13 mouse cellular contexts compared by ENCODE assay signal in the genomic region with DNA sequence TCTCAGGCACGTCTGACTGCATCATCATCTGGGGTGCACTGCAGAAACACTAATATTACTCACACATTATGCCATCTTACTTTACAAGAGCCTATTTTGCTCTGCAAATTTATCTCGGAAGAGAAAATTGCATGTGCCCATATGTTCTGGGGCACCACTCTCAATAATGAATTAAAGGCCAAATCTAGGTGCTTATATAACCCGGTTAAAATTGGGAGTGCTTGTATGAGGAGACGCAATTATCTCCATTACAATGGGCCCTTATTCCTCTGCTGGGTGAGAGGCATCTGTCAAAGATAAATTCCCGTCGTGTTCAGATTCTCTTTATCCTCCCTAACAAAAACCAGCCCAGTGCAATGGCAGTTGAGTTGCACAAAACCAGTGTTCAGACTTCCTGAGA. TPM values are rescaled to one million over a fixed set of nuclear protein-coding genes. Genes with fewer than 3 reads are reported as not detected.
DNase-seq lines count a peak whose midpoint lies in the region; ATAC-seq and TF ChIP-seq lines count a peak whose summit lies in the region.
"Had no signal": no experiment of that assay in that cellular context is flagged by ENCODE, and none has a peak within 500 bp of the region (broad histone marks: within the 10 kb centered on the region; RNA-seq: fewer than 3 reads in every experiment).

No protein-coding gene starts in this region.

- peak overlapping the region; percentile 70 for H3K27ac ChIP-seq in intestine, embryonic 14.5 days (ENCODE audit: low read depth)
- no peak overlapping the region for H3K27ac ChIP-seq in intestine, postnatal 0 days (ENCODE audit: low read depth, low read length)
- peak overlapping the region; percentile 75 for H3K27ac ChIP-seq in limb, embryonic 12.5 days

- no peaks in the 10 kb centered on the region for H3K9me3 ChIP-seq in intestine, embryonic 14.5 days (ENCODE audit: control insufficient read depth, low read length)
- H3K9me3 ChIP-seq in intestine, postnatal 0 days (ENCODE audit: control insufficient read depth): no peaks in the 10 kb centered on the region
- H3K9me3 ChIP-seq in limb, embryonic 12.5 days: no peaks in the 10 kb centered on the region

- no peak for DNase-seq in intestine, embryonic 14.5 days (ENCODE audit: low spot score)
- peak; percentile 36 for DNase-seq in MN1 (ENCODE audit: low spot score)
- DNase-seq in brain, adult 2 months (ENCODE audit: low read depth, low spot score): peak; percentile 66
- no peak for DNase-seq in ovary, adult 18-20 months (ENCODE audit: low spot score)
- no peak for DNase-seq in embryo, embryonic 11 days
- DNase-seq in spleen, postnatal 4 days (ENCODE audit: low spot score in 2 of 2): no peak
- DNase-seq: adrenal gland, adult 8-10 months; cerebellum, adult 2 months; kidney, adult 11 months had no signal

- H3K4me2 ChIP-seq in intestine, embryonic 14.5 days (ENCODE audit: low read length): no peak overlapping the region
- H3K4me2 ChIP-seq in intestine, postnatal 0 days (replicated peaks; ENCODE audit: low read depth): no peak overlapping the region
- no peak overlapping the region for H3K4me2 ChIP-seq in limb, embryonic 12.5 days

- H3K36me3 ChIP-seq in intestine, embryonic 14.5 days (ENCODE audit: control insufficient read depth, insufficient read depth, low read length): no peaks in the 10 kb centered on the region
- no peaks in the 10 kb centered on the region for H3K36me3 ChIP-seq in intestine, postnatal 0 days (ENCODE audit: control insufficient read depth, insufficient read depth)
- H3K36me3 ChIP-seq in limb, embryonic 12.5 days: peaks cover 8% of the 10 kb centered on the region; the same call in 1 of the 2 replicates

- H3K4me3 ChIP-seq in intestine, embryonic 14.5 days (ENCODE audit: low read depth, low read length): no peak overlapping the region
- no peak overlapping the region for H3K4me3 ChIP-seq in intestine, postnatal 0 days (ENCODE audit: low read depth, low read length)
- no peak overlapping the region for H3K4me3 ChIP-seq in limb, embryonic 12.5 days (replicated peaks)
- H3K4me3 ChIP-seq: myocyte had no signal

- no peaks in the 10 kb centered on the region for H3K27me3 ChIP-seq in intestine, embryonic 14.5 days (replicated peaks; ENCODE audit: control insufficient read depth, insufficient read depth, low read length)
- H3K27me3 ChIP-seq in intestine, postnatal 0 days (replicated peaks; ENCODE audit: control insufficient read depth, insufficient read depth, low read length): no peaks in the 10 kb centered on the region
- H3K27me3 ChIP-seq in limb, embryonic 12.5 days: no peaks in the 10 kb centered on the region

- no peak overlapping the region for H3K9ac ChIP-seq in intestine, embryonic 14.5 days (ENCODE audit: low read length)
- no peak overlapping the region for H3K9ac ChIP-seq in intestine, postnatal 0 days (ENCODE audit: low read depth, low read length)
- no peak overlapping the region for H3K9ac ChIP-seq in limb, embryonic 12.5 days (replicated peaks)

- peaks cover 11% of the 10 kb centered on the region; the same call in 1 of the 2 replicates for H3K4me1 ChIP-seq in intestine, embryonic 14.5 days (replicated peaks; ENCODE audit: control insufficient read depth, insufficient read depth, low read length)
- H3K4me1 ChIP-seq in intestine, postnatal 0 days (replicated peaks; ENCODE audit: control insufficient read depth, insufficient read depth, low read length): no peaks in the 10 kb centered on the region
- H3K4me1 ChIP-seq in limb, embryonic 12.5 days (replicated peaks): peaks cover 67% of the 10 kb centered on the region

- 49% methylated on average over 6 of the region's 6 CpGs for whole genome bisulfite sequencing in intestine, embryonic 14.5 days
- WGBS in intestine, postnatal 0 days: 68% methylated on average over 6 of the region's 6 CpGs
- 68% methylated on average over 6 of the region's 6 CpGs for WGBS in limb, embryonic 12.5 days

- no peak for ATAC-seq in intestine, embryonic 14.5 days (replicated peaks; ENCODE audit: low FRiP score, low TSS enrichment, low read depth)
- no peak for ATAC-seq in intestine, postnatal 0 days
- ATAC-seq in limb, embryonic 12.5 days (ENCODE audit: insufficient number of reproducible peaks, insufficient read depth, low FRiP score, low TSS enrichment, low read depth): no peak

- no peak for TF ChIP-seq CTCF in intestine, postnatal 0 days (IDR thresholded peaks at IDR 0.05; ENCODE audit: low read depth)

RNA-seq across cellular contexts. Expression of a gene that starts 25.8 kb away (rescaled TPM):
- 2.6 and 167 TPM in 2 replicates for polyA plus RNA-seq in intestine, embryonic 14.5 days (2014; fragmentation: Nextera tagmentation; extraction: Ambion mirVana)
- 3.5 and 4.1 TPM in 2 replicates for polyA plus RNA-seq in intestine, postnatal 0 days (2015; fragmentation: Nextera tagmentation; extraction: Ambion mirVana)
- 0.40 and 0.64 TPM in 2 replicates for polyA plus RNA-seq in limb, embryonic 12.5 days (2016; fragmentation: Nextera tagmentation; extraction: Ambion mirVana)
- polyA plus RNA-seq: cerebellum, adult 2 months had no signal

RNA-seq across cellular contexts. Expression of a gene that starts 28.8 kb away (rescaled TPM):
- polyA plus RNA-seq in intestine, embryonic 14.5 days (2014; fragmentation: Nextera tagmentation; extraction: Ambion mirVana): 10.0 and 10.3 TPM in 2 replicates
- 3.7 and 4.4 TPM in 2 replicates for polyA plus RNA-seq in intestine, postnatal 0 days (2015; fragmentation: Nextera tagmentation; extraction: Ambion mirVana)
- 51.1 and 53.5 TPM in 2 replicates for polyA plus RNA-seq in limb, embryonic 12.5 days (2016; fragmentation: Nextera tagmentation; extraction: Ambion mirVana)

RNA-seq across cellular contexts. Expression of a gene that starts 54.0 kb away (rescaled TPM):
- polyA plus RNA-seq in intestine, embryonic 14.5 days (2014; fragmentation: Nextera tagmentation; extraction: Ambion mirVana): 0.19 and 0.23 TPM in 2 replicates
- polyA plus RNA-seq in intestine, postnatal 0 days (2015; fragmentation: Nextera tagmentation; extraction: Ambion mirVana): not detected in 2 replicates
- 0.14 and 0.33 TPM in 2 replicates for polyA plus RNA-seq in limb, embryonic 12.5 days (2016; fragmentation: Nextera tagmentation; extraction: Ambion mirVana)
- polyA plus RNA-seq: cerebellum, adult 2 months; liver, adult 2 months; myocyte had no signal

RNA-seq across cellular contexts. Expression of a gene that starts 58.6 kb away (rescaled TPM):
- 962 and 973 TPM in 2 replicates for polyA plus RNA-seq in intestine, embryonic 14.5 days (2014; fragmentation: Nextera tagmentation; extraction: Ambion mirVana)
- 145 and 156 TPM in 2 replicates for polyA plus RNA-seq in intestine, postnatal 0 days (2015; fragmentation: Nextera tagmentation; extraction: Ambion mirVana)
- polyA plus RNA-seq in limb, embryonic 12.5 days (2016; fragmentation: Nextera tagmentation; extraction: Ambion mirVana): 1,412 and 1,630 TPM in 2 replicates

Comparison
In these comparisons a context has a peak if more than half of its experiments do, and no peak if none do; other contexts are left out.
1. DNase-seq: peak in MN1 (single experiment) and brain, adult 2 months (single experiment); none in intestine, embryonic 14.5 days (single experiment), ovary, adult 18-20 months (single experiment), embryo, embryonic 11 days (single experiment) and spleen, postnatal 4 days (0 of 2).